Mouse (Mus musculus): Measurements from ENCODE around the gene Gm20605.
A peak's percentile ranks its signal among the peaks of the same experiment; 100 is the strongest.

Gene Gm20605

DNA sequence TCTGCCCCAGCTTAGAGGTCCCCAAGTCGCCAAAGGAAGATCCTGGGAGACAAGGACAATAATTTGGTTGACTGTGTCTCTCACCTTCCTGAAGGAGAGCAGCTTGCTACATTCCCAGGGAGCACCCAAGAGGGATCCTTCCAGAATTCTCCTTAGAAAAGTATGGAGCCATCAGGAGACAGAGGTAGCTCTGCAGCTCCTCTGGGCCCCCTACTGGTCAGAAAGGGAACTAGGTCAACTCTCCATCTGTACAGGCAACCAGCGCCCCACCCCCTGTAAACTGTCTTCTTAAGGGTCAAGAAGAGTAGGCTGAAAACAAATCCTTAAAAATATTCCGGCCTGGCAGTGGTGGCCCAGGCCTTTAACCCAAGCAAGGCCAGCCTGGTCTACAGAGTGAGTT lies 23.5 kb downstream of the Gm20605 start:
- peak; percentile 91 for DNase-seq (ENCODE audit: low spot score)

GRCm38 (mm10) chr5:137653366-137653765 lies 24.4 kb downstream of the Gm20605 start:
- no peak for DNase-seq (ENCODE audit: low spot score)

GRCm38 (mm10) chr5:137654746-137655145 lies 25.8 kb downstream of the Gm20605 start:
- DNase-seq (ENCODE audit: low spot score): peak; percentile 67

- peak; percentile 93 for DNase-seq (ENCODE audit: low spot score)
These were observed 28.0 kb downstream of the Gm20605 start for GRCm38 (mm10) chr5:137656977-137657376.

DNA sequence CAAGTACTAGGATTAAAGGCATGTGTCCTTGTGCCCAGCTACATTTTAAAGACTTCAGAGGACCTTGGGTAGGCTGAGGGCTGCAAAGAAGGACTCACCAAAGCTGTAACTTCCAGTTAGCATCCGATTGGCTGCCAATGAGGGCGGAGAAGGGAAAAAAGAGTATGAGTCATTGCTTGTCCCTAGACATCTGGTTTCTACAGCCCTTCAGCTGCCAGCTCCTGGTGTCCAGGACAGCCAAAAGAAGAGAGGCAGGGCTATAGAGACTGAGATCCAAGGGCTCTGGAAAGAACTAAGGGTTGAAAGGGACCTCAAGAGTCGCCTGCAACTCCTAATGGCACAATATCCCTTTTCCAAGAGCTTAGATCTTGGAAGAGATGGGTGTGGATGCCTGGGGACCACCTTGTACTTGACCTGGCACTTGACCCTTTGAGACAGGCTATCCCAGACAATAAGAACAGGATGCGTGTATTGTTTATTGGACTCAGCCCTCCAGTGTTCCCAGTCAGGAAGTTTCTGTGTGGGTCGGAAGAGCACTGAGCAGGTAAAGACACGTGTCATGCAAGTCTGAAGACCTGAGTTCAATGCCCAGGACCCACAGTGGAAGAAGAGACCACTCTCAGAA lies 31.2 kb downstream of the Gm20605 start:
- peak; percentile 94 for DNase-seq (ENCODE audit: low spot score)

DNA sequence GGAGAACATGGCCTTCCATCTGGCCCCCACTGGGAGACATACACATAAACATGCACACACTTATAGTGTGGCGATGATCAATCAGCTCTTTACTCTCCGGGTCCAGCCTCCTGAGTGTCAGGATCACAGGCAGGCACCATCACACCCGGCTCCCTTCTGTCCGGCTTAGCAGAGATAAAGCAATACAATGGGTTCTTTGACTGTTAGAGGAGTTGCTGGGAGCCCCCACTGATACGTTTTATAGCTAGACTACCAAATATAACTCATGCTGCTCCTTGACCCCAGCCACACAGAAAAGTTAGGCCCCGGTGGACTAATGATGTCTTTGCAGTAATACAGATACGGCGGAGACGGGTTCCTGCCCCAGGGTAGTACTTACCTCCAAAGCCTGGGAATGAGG lies 34.1 kb downstream of the Gm20605 start:
- DNase-seq (ENCODE audit: low spot score): no peak

DNA sequence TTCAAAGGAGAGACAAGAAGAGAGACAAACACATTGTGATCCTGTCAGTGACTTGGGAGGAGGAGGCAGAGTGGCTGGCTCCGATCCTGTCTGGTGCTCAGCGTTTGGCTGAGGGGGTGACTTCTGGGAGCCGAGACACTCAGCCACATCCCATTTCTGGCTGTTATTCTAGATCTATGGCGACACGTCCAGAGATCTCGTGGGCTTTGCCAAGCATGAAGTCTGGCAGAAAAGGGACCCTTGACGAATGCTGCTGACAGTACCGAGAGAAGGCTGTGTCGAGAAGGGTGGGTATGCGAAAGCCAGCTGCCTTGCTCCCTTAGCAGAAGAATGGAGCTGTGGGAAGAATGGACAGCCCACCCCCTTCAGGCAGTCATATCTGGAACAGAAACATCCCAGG lies 40.0 kb downstream of the Gm20605 start:
- DNase-seq (ENCODE audit: low spot score): no peak

DNA sequence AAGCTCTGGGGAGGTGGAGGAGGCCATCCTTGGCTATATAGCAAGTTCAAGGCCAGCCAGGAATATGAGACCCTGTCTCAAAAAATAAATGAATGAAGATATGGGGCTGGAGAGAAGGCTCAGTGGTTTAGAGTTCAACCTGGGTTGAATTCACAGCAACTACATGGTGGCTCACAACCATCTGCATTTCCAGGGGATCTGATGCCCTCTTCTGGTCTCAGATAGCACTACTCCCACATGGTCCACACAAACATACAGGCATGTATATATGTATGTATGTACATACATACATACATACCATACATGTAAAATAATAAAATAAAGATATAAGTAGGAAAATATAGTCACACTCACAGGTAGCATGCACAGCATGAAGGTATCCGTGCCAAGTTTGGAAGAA lies 41.3 kb downstream of the Gm20605 start:
- no peak for DNase-seq (ENCODE audit: low spot score)

- DNase-seq (ENCODE audit: low spot score): peak; percentile 95
These were observed 42.7 kb downstream of the Gm20605 start for GRCm38 (mm10) chr5:137671443-137672240.

GRCm38 (mm10) chr5:137672361-137672760 lies 43.4 kb downstream of the Gm20605 start:
- DNase-seq (ENCODE audit: low spot score): no peak

DNA sequence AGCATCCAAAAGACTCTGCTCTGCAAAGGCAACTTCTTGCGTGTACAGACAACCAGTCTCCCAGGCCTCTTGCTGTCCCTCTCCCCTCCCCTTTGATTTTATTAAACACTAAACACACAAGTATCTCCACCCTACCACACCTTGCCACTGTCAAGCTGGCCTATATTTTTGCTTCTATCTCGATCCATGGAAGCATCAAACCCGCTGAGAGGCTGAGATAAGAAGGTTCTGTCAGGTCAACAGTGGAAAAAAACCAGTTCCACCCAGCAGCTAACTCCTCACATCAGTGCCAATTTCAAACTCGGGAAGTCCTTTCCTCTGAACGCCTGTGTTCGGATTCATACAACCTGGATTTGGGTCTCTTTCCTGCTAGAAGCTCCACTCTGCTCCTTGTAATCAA lies 44.0 kb downstream of the Gm20605 start:
- DNase-seq (ENCODE audit: low spot score): no peak

GRCm38 (mm10) chr5:137674786-137675185 lies 45.8 kb downstream of the Gm20605 start:
- no peak for DNase-seq (ENCODE audit: low spot score)

DNA sequence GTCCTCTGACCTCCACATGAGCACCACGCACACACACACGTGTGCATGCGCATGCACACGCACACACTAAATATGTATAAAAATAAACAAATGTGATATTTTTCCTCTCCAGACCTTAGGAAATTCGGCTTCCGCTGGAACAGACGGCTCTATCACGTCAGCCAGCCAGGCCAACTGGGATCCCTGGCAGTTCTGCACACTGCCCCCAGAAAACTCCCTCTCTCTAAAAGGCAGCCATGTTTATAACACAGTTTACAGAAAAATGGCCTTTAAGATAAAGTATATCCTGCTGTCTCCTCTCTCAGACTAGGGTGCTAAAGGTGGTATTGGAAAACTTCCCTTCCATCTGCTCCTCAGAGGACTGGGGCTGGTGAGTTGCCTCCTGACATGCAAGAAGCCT lies 48.9 kb downstream of the Gm20605 start:
- DNase-seq (ENCODE audit: low spot score): no peak

GRCm38 (mm10) chr5:137678736-137679135 lies 49.8 kb downstream of the Gm20605 start:
- DNase-seq (ENCODE audit: low spot score): no peak

DNA sequence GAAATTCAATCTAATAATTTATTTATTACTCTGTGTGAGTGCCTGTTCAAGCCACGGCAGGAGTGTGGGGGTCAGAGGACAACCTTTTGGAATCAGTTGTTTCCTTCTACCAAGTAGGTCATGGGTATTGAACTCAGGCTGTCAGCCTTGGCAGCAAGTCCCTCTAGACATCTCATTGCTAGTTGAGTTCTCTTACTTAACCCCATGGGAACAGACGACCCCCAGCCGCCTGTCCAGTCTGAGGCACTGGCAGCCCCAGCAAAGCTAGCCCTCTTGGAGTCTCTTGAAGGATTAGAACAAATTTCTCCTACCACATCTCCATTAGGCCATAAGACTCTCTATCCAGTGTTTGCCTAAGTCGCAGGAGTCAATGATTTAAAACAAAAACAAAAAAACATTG lies 50.8 kb downstream of the Gm20605 start:
- no peak for DNase-seq (ENCODE audit: low spot score)

- DNase-seq (ENCODE audit: low spot score): no peak
These were observed 53.6 kb downstream of the Gm20605 start for GRCm38 (mm10) chr5:137682526-137682925.

DNA sequence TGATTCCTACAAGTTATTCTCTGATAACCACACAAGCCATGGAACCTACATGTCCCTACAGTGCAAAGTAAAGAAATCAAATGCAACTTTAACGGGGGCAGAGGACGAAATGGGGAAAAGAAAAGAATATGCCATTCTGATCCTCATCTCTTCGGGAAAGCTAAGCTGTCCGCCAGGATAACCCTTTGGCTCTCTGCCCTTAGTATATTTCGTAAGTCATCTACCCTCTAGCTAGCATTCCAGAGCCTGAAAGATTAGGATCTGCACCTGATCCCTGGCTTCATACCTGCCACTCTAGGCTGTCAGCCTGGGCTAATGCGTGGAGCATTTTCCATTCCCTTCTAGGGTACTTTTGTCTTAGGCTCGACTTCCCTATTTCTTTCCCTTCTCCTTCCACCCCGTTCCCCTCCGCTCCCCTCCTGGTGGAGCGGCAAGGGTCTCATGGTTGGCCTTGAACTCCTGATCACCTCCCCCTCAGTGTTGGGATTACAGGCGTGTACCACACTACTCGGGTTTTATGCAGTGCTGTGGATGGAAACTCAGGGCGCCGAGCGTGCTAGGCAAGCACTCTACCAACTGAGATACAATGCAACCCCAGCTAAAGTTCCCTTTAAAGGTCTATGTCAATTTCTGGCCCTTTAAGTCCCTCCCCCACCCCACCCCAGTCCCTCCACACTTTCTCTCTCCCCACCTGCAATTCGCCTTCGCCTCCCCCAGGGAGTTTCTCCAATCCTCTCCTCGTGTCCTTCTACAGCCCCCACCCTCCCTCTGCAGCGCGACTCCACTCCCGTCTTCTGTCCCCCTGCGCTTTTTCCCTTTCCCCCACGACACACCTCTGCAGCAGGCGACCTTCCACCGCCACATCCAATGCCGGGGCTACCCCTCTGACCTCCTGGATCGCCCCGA lies 54.7 kb downstream of the Gm20605 start:
- DNase-seq (ENCODE audit: low spot score): peak; percentile 38

GRCm38 (mm10) chr5:137684294-137685123 lies 55.5 kb downstream of the Gm20605 start, which contains the start of gene Agfg2:
Gene Agfg2 (minus strand): TSS chr5:137684726.
- peak; percentile 100 for DNase-seq (ENCODE audit: low spot score)

DNA sequence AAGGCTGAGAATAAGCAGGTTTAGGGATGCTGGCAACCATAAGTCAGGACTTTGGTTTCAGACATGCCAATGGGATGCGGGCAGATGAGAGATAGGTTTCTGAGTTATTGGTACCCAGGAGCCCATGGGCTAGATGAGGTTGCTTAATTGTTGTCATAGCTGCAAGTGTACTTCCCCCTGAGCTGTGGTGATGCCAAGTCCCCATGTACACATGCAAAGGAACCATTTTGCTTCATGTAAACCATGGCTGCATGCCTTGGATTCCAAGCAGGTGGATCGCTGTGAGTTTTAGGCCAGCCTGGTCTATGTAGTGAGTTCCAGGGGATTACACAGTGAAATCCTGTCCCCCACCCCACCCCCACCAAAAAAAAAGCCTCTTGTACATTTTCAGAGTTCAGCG lies 56.7 kb downstream of the Gm20605 start:
- no peak for DNase-seq (ENCODE audit: low spot score)

DNA sequence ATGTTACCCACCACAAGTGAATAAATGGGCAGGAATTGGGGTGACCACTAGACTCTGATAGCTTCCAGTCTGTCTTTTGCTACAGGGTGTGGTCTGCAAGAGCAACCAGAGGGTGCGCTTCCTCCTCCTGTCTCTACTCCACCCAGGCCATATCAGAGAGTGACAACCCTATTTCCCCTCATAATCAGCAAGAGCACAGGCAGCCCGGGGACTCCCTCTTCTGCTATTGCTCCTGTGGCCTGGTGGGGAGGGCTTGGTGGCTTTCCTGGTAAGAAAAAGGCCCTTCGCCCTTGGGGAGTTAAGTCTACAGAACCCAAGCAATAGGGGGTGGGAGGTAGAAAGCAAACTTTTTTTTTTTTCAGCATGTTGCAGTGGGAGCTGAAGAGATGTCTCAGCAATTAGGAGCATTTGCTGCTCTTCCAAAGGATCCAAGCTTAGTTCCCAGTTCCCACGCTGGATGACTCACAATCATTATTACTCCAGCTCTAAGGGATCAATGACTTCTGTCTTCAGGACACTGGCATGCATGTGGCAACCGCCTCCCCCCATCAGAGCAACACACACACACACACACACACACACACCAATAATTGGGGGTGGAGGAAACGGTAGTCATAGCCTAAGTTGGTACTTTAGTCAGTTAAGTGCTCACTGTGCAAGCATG lies 57.3 kb downstream of the Gm20605 start:
- DNase-seq (ENCODE audit: low spot score): no peak

DNA sequence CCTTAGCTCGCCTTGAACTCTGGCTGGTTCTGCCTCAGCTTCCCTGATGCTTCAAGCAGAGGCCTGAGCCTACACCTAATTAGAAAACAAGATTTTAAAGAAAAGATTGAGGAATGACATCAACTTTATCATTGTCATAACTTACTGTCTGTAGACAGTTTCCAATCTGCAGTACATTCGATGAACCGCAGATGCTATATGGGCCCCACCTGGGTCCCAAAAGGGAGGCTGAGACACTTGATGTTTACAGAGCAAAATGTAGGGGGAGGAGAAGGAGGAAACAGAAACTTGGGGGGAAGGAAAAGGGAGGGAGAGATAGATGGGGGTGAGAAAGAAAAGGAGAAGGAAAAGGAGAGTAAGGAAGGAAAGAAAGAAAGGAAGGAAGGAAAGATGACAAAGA lies 61.0 kb downstream of the Gm20605 start:
- DNase-seq (ENCODE audit: low spot score): no peak
